Mouse (Mus musculus): ENCODE measurements around the gene Fry.

DNA sequence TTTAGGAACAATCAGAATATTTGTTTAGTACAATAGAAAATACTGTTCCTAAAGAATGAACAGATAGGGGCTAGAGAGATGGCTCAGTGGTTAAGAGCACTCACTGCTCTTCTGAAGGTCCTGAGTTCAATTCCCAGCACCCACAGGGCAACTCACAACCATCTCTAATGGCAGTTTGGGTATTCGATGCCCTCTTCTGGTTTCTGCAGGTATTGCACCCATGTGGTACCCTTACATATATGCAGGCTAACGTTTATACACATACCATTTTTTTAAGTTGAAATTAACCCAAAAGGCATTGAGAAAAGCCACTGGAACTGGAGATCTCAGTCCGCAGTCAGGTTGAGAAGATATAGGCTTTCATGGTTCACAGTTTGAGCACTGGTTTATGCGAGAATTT, 248.6 kb downstream of the Fry start:
- TF ChIP-seq EP300 (IDR thresholded peaks at IDR 0.05; ENCODE audit: insufficient read depth, low read depth, low read length) (no peak), POLR2A (IDR thresholded peaks at IDR 0.05; ENCODE audit: insufficient read depth, low read length) (no peak), CTCF (IDR thresholded peaks at IDR 0.05; ENCODE audit: low read depth, low read length) (no peak)
